Mouse (Mus musculus) neural tube, embryonic 15.5 days (tissue): ENCODE data around the gene Adamtsl1. TPM values are rescaled to one million over a fixed set of nuclear protein-coding genes. Genes with fewer than 3 reads are reported as not detected.

Source experiments
- ATAC-seq: fragments of 200-750 bp; cut with Nextera tagmentation; 2 replicates; pipeline ENCODE4 v1.8.0; 2017; ENCODE audit warnings: mild to moderate bottlenecking, moderate TSS enrichment, moderate library complexity; ENCODE audit not compliant: low FRiP score
- H3K27ac ChIP-seq: fragments of 300-500 bp; sonication (generic); replicated peaks from 2 replicates; pipeline ENCODE4 v1.5.1; 2015; ENCODE audit warnings: mild to moderate bottlenecking, inconsistent platforms
- H3K27me3 ChIP-seq: fragments of 300-500 bp; sonication (generic); replicated peaks from 2 replicates; pipeline ENCODE4 v1.6.1; 2015; ENCODE audit warnings: inconsistent platforms
- H3K36me3 ChIP-seq: fragments of 300-500 bp; sonication (generic); 2 replicates; pipeline ENCODE4 v1.6.1; 2015; ENCODE audit warnings: inconsistent platforms
- H3K4me1 ChIP-seq: fragments of 300-500 bp; sonication (generic); 2 replicates; pipeline ENCODE4 v1.6.1; 2015; ENCODE audit warnings: inconsistent platforms
- H3K4me2 ChIP-seq: fragments of 300-500 bp; sonication (generic); 2 replicates; pipeline ENCODE4 v1.6.1; 2015; ENCODE audit warnings: inconsistent platforms, mild to moderate bottlenecking, moderate library complexity
- H3K4me3 ChIP-seq: fragments of 300-500 bp; sonication (generic); replicated peaks from 2 replicates; pipeline ENCODE4 v1.5.1; 2015; ENCODE audit warnings: mild to moderate bottlenecking, inconsistent platforms
- H3K9ac ChIP-seq: fragments of 300-500 bp; sonication (generic); replicated peaks from 2 replicates; pipeline ENCODE4 v1.6.1; 2015; ENCODE audit warnings: mild to moderate bottlenecking, inconsistent platforms
- H3K9me3 ChIP-seq: fragments of 300-500 bp; sonication (generic); replicated peaks from 2 replicates; pipeline ENCODE4 v1.6.1; 2016; ENCODE audit warnings: inconsistent platforms
- WGBS: fragments of 180-500 bp; shearing (Covaris S2); methylation state at CpG from one replicate; pipeline ENCODE4 v1.1.7; 2015; ENCODE audit warnings: mixed read lengths; 5-methylcytosine and 5-hydroxymethylcytosine counted together
- polyA plus RNA-seq: library from polyadenylated mRNA; unstranded; fragments of >200 nt; fragmentation: Nextera tagmentation; extraction: Ambion mirVana; gene quantifications from 2 replicates; pipeline ENCODE4 v1.2.1, GENCODE M21; 2015

Adamtsl1 gene
- polyA plus RNA-seq, 1 experiment from 2014 or later, result 13.0 TPM

GRCm38 (mm10) chr4:85941857-85942256 is 427.9 kb downstream of the Adamtsl1 start:
- no peaks in the 10 kb centered on the region for H3K9me3 ChIP-seq
- no peaks in the 10 kb centered on the region for H3K36me3 ChIP-seq
- no peak overlapping the region for H3K4me3 ChIP-seq
- WGBS, result 78% methylated on average over 2 of the region's 2 CpGs
- no peaks in the 10 kb centered on the region for H3K4me1 ChIP-seq
- no peak overlapping the region for H3K9ac ChIP-seq
- H3K4me2 ChIP-seq, result no peak overlapping the region
- no peak for ATAC-seq
- no peaks in the 10 kb centered on the region for H3K27me3 ChIP-seq
- H3K27ac ChIP-seq, result no peak overlapping the region

- H3K4me3 ChIP-seq, result no peak overlapping the region
- no peak for ATAC-seq
- no peak overlapping the region for H3K4me2 ChIP-seq
- no peaks in the 10 kb centered on the region for H3K27me3 ChIP-seq
- H3K9ac ChIP-seq, result no peak overlapping the region
- 87% methylated on average over 4 of the region's 4 CpGs for WGBS
- no peaks in the 10 kb centered on the region for H3K4me1 ChIP-seq
- H3K9me3 ChIP-seq, result no peaks in the 10 kb centered on the region
- no peaks in the 10 kb centered on the region for H3K36me3 ChIP-seq
- no peak overlapping the region for H3K27ac ChIP-seq
Observed at GRCm38 (mm10) chr4:85953590-85953989, 439.6 kb downstream of the Adamtsl1 start.

GRCm38 (mm10) chr4:85955387-85955786 is 441.4 kb downstream of the Adamtsl1 start:
- H3K4me3 ChIP-seq, result no peak overlapping the region
- no peaks in the 10 kb centered on the region for H3K9me3 ChIP-seq
- H3K4me1 ChIP-seq, result no peaks in the 10 kb centered on the region
- H3K36me3 ChIP-seq, result no peaks in the 10 kb centered on the region
- no peak overlapping the region for H3K9ac ChIP-seq
- no peak for ATAC-seq
- H3K4me2 ChIP-seq, result no peak overlapping the region
- H3K27ac ChIP-seq, result no peak overlapping the region
- WGBS, result 88% methylated on average over 3 of the region's 3 CpGs
- H3K27me3 ChIP-seq, result no peaks in the 10 kb centered on the region

- Histone ChIP-seq H3K4me2 (no peak overlapping the region), H3K9ac (no peak overlapping the region), H3K27me3 (no peaks in the 10 kb centered on the region), H3K4me3 (no peak overlapping the region), H3K9me3 (no peaks in the 10 kb centered on the region), H3K4me1 (no peaks in the 10 kb centered on the region), H3K27ac (no peak overlapping the region), H3K36me3 (no peaks in the 10 kb centered on the region)
- ATAC-seq, result no peak
- 90% methylated on average over 4 of the region's 4 CpGs for WGBS
Observed at GRCm38 (mm10) chr4:85957266-85957665, 443.3 kb downstream of the Adamtsl1 start.

DNA sequence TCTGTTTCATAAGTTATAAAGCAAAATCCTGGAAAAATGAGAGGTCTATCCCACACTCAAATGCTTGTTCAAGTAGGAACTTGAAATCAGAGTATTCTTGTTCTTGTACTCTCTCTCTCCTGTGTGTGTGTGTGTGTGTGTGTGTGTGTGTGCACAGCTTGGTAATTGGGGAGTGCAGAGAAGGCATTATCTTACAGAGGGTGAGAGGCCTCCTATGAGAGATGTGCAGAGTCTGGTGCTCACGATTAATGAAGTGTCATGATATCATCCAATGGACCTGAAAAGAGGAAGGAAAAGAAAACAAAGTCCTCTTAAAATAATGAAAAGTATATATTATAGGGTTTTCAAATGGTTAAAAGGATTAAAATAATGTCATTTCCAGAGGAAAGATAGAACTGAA is 443.9 kb downstream of the Adamtsl1 start:
- H3K9me3 ChIP-seq, result no peaks in the 10 kb centered on the region
- H3K4me3 ChIP-seq, result no peak overlapping the region
- no peak overlapping the region for H3K27ac ChIP-seq
- no peak for ATAC-seq
- no peaks in the 10 kb centered on the region for H3K4me1 ChIP-seq
- no peaks in the 10 kb centered on the region for H3K27me3 ChIP-seq
- H3K9ac ChIP-seq, result no peak overlapping the region
- WGBS, result 85% methylated on average over 1 of the region's 1 CpGs
- H3K36me3 ChIP-seq, result no peaks in the 10 kb centered on the region
- no peak overlapping the region for H3K4me2 ChIP-seq

- WGBS, result 67% methylated on average over 2 of the region's 2 CpGs
- no peak overlapping the region for H3K9ac ChIP-seq
- H3K9me3 ChIP-seq, result no peaks in the 10 kb centered on the region
- no peak overlapping the region for H3K4me3 ChIP-seq
- no peak overlapping the region for H3K4me2 ChIP-seq
- no peaks in the 10 kb centered on the region for H3K27me3 ChIP-seq
- no peaks in the 10 kb centered on the region for H3K4me1 ChIP-seq
- H3K27ac ChIP-seq, result no peak overlapping the region
- H3K36me3 ChIP-seq, result no peaks in the 10 kb centered on the region
- no peak for ATAC-seq
Observed at GRCm38 (mm10) chr4:85959019-85959418, 445.0 kb downstream of the Adamtsl1 start.

GRCm38 (mm10) chr4:85976188-85976587 is 462.2 kb downstream of the Adamtsl1 start:
- no peak for ATAC-seq
- Histone ChIP-seq H3K27ac (no peak overlapping the region), H3K4me1 (no peaks in the 10 kb centered on the region)

GRCm38 (mm10) chr4:85979206-85979605 is 465.2 kb downstream of the Adamtsl1 start:
- WGBS, result 76% methylated on average over 10 of the region's 10 CpGs
- no peak for ATAC-seq
- Histone ChIP-seq H3K9ac (no peak overlapping the region), H3K4me1 (no peaks in the 10 kb centered on the region), H3K27ac (no peak overlapping the region), H3K9me3 (no peaks in the 10 kb centered on the region), H3K27me3 (no peaks in the 10 kb centered on the region), H3K36me3 (no peaks in the 10 kb centered on the region), H3K4me3 (no peak overlapping the region), H3K4me2 (no peak overlapping the region)

More at GRCm38 (mm10) chr4:85976188-85976587, 462.2 kb downstream of the Adamtsl1 start:
- H3K27me3 ChIP-seq, result no peaks in the 10 kb centered on the region
- no peak overlapping the region for H3K4me2 ChIP-seq
- H3K9me3 ChIP-seq, result no peaks in the 10 kb centered on the region
- no peaks in the 10 kb centered on the region for H3K36me3 ChIP-seq
- no peak overlapping the region for H3K9ac ChIP-seq
- no peak overlapping the region for H3K4me3 ChIP-seq
- 73% methylated on average over 3 of the region's 3 CpGs for WGBS

DNA sequence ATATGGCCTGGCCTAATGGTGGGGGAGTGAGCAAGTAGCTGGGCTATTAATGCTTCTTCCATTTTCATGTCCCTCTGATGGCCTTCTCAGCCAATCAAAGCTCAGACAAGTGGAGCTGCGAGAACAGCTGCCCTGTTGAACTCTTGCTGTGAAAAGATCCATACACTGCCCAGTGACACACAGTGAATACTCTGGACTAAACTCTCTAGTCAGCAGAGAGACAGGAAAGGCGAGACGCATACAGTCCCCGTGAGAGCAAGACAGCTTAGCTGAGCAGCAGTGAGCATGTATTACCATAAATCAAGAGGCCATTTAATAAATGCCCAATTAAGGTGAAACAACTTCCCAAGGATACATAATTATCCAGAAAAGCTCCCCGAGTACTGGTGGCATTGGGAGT is 492.6 kb downstream of the Adamtsl1 start:
- no peak overlapping the region for H3K4me3 ChIP-seq
- no peak overlapping the region for H3K9ac ChIP-seq
- H3K9me3 ChIP-seq, result no peaks in the 10 kb centered on the region
- H3K4me2 ChIP-seq, result no peak overlapping the region
- no peak for ATAC-seq
- WGBS, result 28% methylated on average over 5 of the region's 5 CpGs
- H3K4me1 ChIP-seq, result no peaks in the 10 kb centered on the region
- no peaks in the 10 kb centered on the region for H3K36me3 ChIP-seq
- no peak overlapping the region for H3K27ac ChIP-seq
- no peaks in the 10 kb centered on the region for H3K27me3 ChIP-seq

DNA sequence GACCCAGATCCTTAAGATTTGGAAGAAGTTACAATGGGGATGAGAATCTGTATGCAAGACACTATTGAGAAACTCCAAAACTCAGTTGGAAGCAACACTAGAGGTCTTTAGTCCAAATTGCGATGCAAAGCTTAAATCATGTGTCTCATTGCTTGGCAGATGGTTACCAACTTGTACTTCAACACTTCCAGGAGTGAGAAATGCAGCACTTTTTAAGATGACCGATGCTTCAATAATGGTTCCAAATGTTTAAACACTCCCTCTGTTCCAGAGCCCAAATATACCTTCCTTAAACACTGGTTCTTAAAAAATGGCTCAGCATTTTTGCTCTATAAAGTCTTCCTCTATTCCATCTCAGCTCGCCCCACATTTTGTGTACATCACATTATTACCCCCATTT is 499.7 kb downstream of the Adamtsl1 start:
- 92% methylated on average over 3 of the region's 3 CpGs for WGBS
- Histone ChIP-seq H3K4me3 (no peak overlapping the region), H3K27ac (no peak overlapping the region), H3K4me1 (no peaks in the 10 kb centered on the region), H3K9me3 (no peaks in the 10 kb centered on the region), H3K9ac (no peak overlapping the region), H3K4me2 (no peak overlapping the region), H3K27me3 (no peaks in the 10 kb centered on the region), H3K36me3 (no peaks in the 10 kb centered on the region)
- no peak for ATAC-seq

DNA sequence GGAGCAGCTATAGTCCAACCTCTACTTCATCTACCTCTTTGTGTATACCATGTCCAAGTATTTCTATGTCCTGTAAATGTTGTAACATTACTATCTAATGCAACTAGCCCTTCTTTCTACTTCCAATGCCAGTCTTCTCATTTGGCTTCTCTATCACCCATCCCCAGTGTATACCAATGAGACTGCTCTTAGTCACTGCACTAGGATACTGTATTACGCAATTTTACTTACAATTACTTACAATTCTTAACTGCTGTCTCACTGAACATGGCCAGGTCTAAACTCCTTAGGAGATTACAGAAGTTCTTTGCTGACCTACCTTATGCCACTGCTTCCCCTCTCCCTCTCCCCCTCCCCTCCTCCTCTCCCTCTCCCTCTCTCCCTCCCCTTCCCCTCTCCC is 505.0 kb downstream of the Adamtsl1 start:
- Histone ChIP-seq H3K9ac (no peak overlapping the region), H3K36me3 (no peaks in the 10 kb centered on the region), H3K27me3 (no peaks in the 10 kb centered on the region), H3K4me2 (no peak overlapping the region), H3K4me1 (peaks cover 5% of the 10 kb centered on the region; the same call in 1 of the 2 replicates), H3K27ac (no peak overlapping the region), H3K9me3 (no peaks in the 10 kb centered on the region), H3K4me3 (no peak overlapping the region)
- ATAC-seq, result no peak
- 94% methylated on average over 1 of the region's 1 CpGs for WGBS

GRCm38 (mm10) chr4:86019586-86019985 is 505.6 kb downstream of the Adamtsl1 start:
- H3K4me2 ChIP-seq, result no peak overlapping the region
- H3K9me3 ChIP-seq, result no peaks in the 10 kb centered on the region
- H3K36me3 ChIP-seq, result no peaks in the 10 kb centered on the region
- H3K4me1 ChIP-seq, result peaks cover 5% of the 10 kb centered on the region; the same call in 1 of the 2 replicates
- WGBS, result 32% methylated on average over 4 of the region's 4 CpGs
- ATAC-seq, result no peak
- no peaks in the 10 kb centered on the region for H3K27me3 ChIP-seq
- no peak overlapping the region for H3K9ac ChIP-seq
- no peak overlapping the region for H3K27ac ChIP-seq
- no peak overlapping the region for H3K4me3 ChIP-seq
